Mouse (Mus musculus): Measurements from ENCODE around the gene Gm5662.
"Not testable (repeated sequence)": the region's sequence is repeated elsewhere in the genome, so short reads cannot be mapped to it uniquely, and the experiment has no call there.

The Gm5662 gene

GRCm38 (mm10) chr12:88274400-88274799 is at the start of gene Gm5662:
Gene Gm5662 (minus strand): TSS chr12:88274500.
- not testable (repeated sequence) for DNase-seq (ENCODE audit: low spot score)

GRCm38 (mm10) chr12:88323926-88324325 is 49.6 kb upstream of the Gm5662 start, which contains the start of gene Gm5039:
Gene Gm5039 (minus strand): TSS chr12:88324026.
- DNase-seq (ENCODE audit: low spot score): not testable (repeated sequence)

GRCm38 (mm10) chr12:88314556-88314955 is 40.3 kb upstream of the Gm5662 start:
- DNase-seq (ENCODE audit: low spot score): no peak

- not testable (repeated sequence) for DNase-seq (ENCODE audit: low spot score)
These were observed 22.9 kb upstream of the Gm5662 start for GRCm38 (mm10) chr12:88297171-88297570.

GRCm38 (mm10) chr12:88293082-88293481 is 18.8 kb upstream of the Gm5662 start:
- not testable (repeated sequence) for DNase-seq (ENCODE audit: low spot score)

GRCm38 (mm10) chr12:88285224-88285623 is 10.9 kb upstream of the Gm5662 start:
- not testable (repeated sequence) for DNase-seq (ENCODE audit: low spot score)

- DNase-seq (ENCODE audit: low spot score): no peak
These were observed 17.1 kb downstream of the Gm5662 start for GRCm38 (mm10) chr12:88257241-88257640.

GRCm38 (mm10) chr12:88255917-88256316 is 18.4 kb downstream of the Gm5662 start:
- DNase-seq (ENCODE audit: low spot score): not testable (repeated sequence)

GRCm38 (mm10) chr12:88250000-88250399 is 24.3 kb downstream of the Gm5662 start, which contains the start of gene Gm8332:
Gene Gm8332 (minus strand): TSS chr12:88250100.
- not testable (repeated sequence) for DNase-seq (ENCODE audit: low spot score)

GRCm38 (mm10) chr12:88245786-88246185 is 28.5 kb downstream of the Gm5662 start:
- DNase-seq (ENCODE audit: low spot score): not testable (repeated sequence)

GRCm38 (mm10) chr12:88242940-88243339 is 31.4 kb downstream of the Gm5662 start:
- DNase-seq (ENCODE audit: low spot score): not testable (repeated sequence)
